Mouse (Mus musculus) MEL (cell line): ENCODE data around the gene 4930558K02Rik. TPM values are rescaled to one million over a fixed set of nuclear protein-coding genes. Genes with fewer than 3 reads are reported as not detected.

Source experiments
- DNase-seq: peaks from one replicate; pipeline ENCODE4 v3.0.0; 2011; ENCODE audit warnings: low read depth, low spot score
- H3K27ac ChIP-seq: 2 replicates; pipeline ENCODE4 v1.5.1; 2012; ENCODE audit warnings: low read depth, mild to moderate bottlenecking, control low read depth, low read length, moderate library complexity; ENCODE audit not compliant: control insufficient read depth
- H3K27me3 ChIP-seq, 2 experiments: fragments of 150-350 bp in 1 of 2; sonication (generic) in 1 of 2; 2 replicates each; pipeline ENCODE4 v1.6.1; 2012; ENCODE audit warnings: low read length in 2 of 2, mild to moderate bottlenecking in 2 of 2, improper control_type of control experiment in 1 of 2, moderate library complexity in 1 of 2; ENCODE audit not compliant: insufficient read depth in 2 of 2, control insufficient read depth in 1 of 2
- H3K36me3 ChIP-seq, 2 experiments: 2 replicates each; pipeline ENCODE4 v1.6.1; 2012 to 2014; ENCODE audit warnings: low read length in 2 of 2, improper control_type of control experiment in 1 of 2, inconsistent platforms in 1 of 2, mild to moderate bottlenecking in 1 of 2; ENCODE audit not compliant: insufficient read depth in 2 of 2, control insufficient read depth in 1 of 2
- H3K4me1 ChIP-seq, 2 experiments: fragments of 150-350 bp in 1 of 2; sonication (generic) in 1 of 2; 2 replicates each; pipeline ENCODE4 v1.6.1; 2012; ENCODE audit warnings: low read length in 2 of 2, improper control_type of control experiment in 1 of 2, mild to moderate bottlenecking in 1 of 2; ENCODE audit not compliant: insufficient read depth in 2 of 2, control insufficient read depth in 1 of 2
- H3K4me3 ChIP-seq, 2 experiments: fragments of 150-350 bp in 1 of 2; sonication (generic) in 1 of 2; 2 replicates each; pipeline ENCODE4 v1.5.1; 2012; ENCODE audit warnings: low read depth in 2 of 2, low read length in 2 of 2, mild to moderate bottlenecking in 2 of 2, moderate library complexity in 2 of 2, control low read depth in 1 of 2, improper control_type of control experiment in 1 of 2; ENCODE audit not compliant: control insufficient read depth in 1 of 2, insufficient read depth in 1 of 2
- H3K79me2 ChIP-seq: 2 replicates; pipeline ENCODE4 v1.6.1; 2012; ENCODE audit warnings: mild to moderate bottlenecking, low read length, moderate library complexity; ENCODE audit not compliant: control insufficient read depth, poor library complexity, insufficient read depth
- H3K9ac ChIP-seq: 2 replicates; pipeline ENCODE4 v1.6.1; 2012; ENCODE audit warnings: low read depth, mild to moderate bottlenecking, control low read depth, low read length, moderate library complexity; ENCODE audit not compliant: control insufficient read depth, poor library complexity, severe bottlenecking
- H3K9me3 ChIP-seq: fragments of 150-350 bp; sonication (generic); replicated peaks from 2 replicates; pipeline ENCODE4 v1.6.1; 2012; ENCODE audit warnings: mild to moderate bottlenecking, low read length, improper control_type of control experiment, moderate library complexity; ENCODE audit not compliant: insufficient read depth
- GATA1 ChIP-seq: IDR thresholded peaks from 2 replicates; pipeline ENCODE4 v1.6.1; 2011; ENCODE audit warnings: low read depth, low read length, improper control_type of control experiment
- KAT2A ChIP-seq: conservative IDR thresholded peaks from 2 replicates; pipeline ENCODE4 v1.6.1; 2012; ENCODE audit warnings: low read depth, low read length, improper control_type of control experiment, inconsistent platforms
- MYB ChIP-seq: IDR thresholded peaks from 2 replicates; pipeline ENCODE4 v1.6.1; 2011; ENCODE audit warnings: mild to moderate bottlenecking, low read depth, low read length, improper control_type of control experiment
- NRF1 ChIP-seq: IDR thresholded peaks from 2 replicates; pipeline ENCODE4 v1.6.1; 2014; ENCODE audit warnings: low read depth, mild to moderate bottlenecking, inconsistent platforms, low read length, improper control_type of control experiment, moderate library complexity; ENCODE audit not compliant: poor library complexity, insufficient read depth, severe bottlenecking
- UBTF ChIP-seq: IDR thresholded peaks from 2 replicates; pipeline ENCODE4 v1.6.1; 2012; ENCODE audit warnings: low read depth, mild to moderate bottlenecking, inconsistent platforms, low read length, improper control_type of control experiment, moderate library complexity, borderline replicate concordance; ENCODE audit not compliant: insufficient read depth
- polyA plus RNA-seq, 2 experiments: library from polyadenylated mRNA; stranded (reverse) in 1 of 2; unstranded in 1 of 2; fragments of >175 nt in 1 of 2; fragments of >200 nt in 1 of 2; gene quantifications; 2 replicates each; pipeline versions ENCODE4 v1.2.1 to v1.2.4; 2012; ENCODE audit warnings: low replicate concordance in 2 of 2, low read depth in 1 of 2; ENCODE audit not compliant: insufficient read length in 2 of 2, insufficient read depth in 1 of 2, missing spikeins in 1 of 2
- total RNA-seq: library from RNA; depleted of rRNA; stranded (reverse); fragments of 300-350 nt; gene quantifications from 2 replicates; pipeline ENCODE4 v1.2.3, GENCODE M21; 2012

The 4930558K02Rik gene
- total and polyA plus RNA-seq, 3 experiments = not detected

- H3K79me2 ChIP-seq = no peaks in the 10 kb centered on the region
- H3K9ac ChIP-seq = no peak overlapping the region
- DNase-seq = no peak
- H3K9me3 ChIP-seq = no peaks in the 10 kb centered on the region
- TF ChIP-seq GATA1 (no peak), MYB (no peak)
- H3K4me1 ChIP-seq = no peaks in the 10 kb centered on the region
- no peak overlapping the region for H3K27ac ChIP-seq
- no peak overlapping the region for H3K4me3 ChIP-seq
- no peaks in the 10 kb centered on the region for H3K36me3 ChIP-seq
- peaks cover 6 to 20% of the 10 kb centered on the region in 2 experiments; a peak in 3 of 4 replicates for H3K27me3 ChIP-seq
These were observed 610 bp upstream of the 4930558K02Rik start for GRCm38 (mm10) chr1:161980046-161980445.

- no peak for TF ChIP-seq NRF1
- no peaks in the 10 kb centered on the region for H3K4me1 ChIP-seq
- H3K4me3 ChIP-seq = no peak overlapping the region
- no peaks in the 10 kb centered on the region for H3K9me3 ChIP-seq
- DNase-seq = no peak
- 0 out of 4 replicates have a peak, but pooled peaks cover 0 to 4% of the 10 kb centered on the region in 2 experiments for H3K36me3 ChIP-seq
- H3K27ac ChIP-seq = no peak overlapping the region
- no peaks in the 10 kb centered on the region for H3K79me2 ChIP-seq
- H3K9ac ChIP-seq = no peak overlapping the region
- H3K27me3 ChIP-seq = peaks cover 4 to 10% of the 10 kb centered on the region in 2 experiments; a peak in 3 of 4 replicates
These were observed 1.2 kb downstream of the 4930558K02Rik start for GRCm38 (mm10) chr1:161978173-161978700.

DNA sequence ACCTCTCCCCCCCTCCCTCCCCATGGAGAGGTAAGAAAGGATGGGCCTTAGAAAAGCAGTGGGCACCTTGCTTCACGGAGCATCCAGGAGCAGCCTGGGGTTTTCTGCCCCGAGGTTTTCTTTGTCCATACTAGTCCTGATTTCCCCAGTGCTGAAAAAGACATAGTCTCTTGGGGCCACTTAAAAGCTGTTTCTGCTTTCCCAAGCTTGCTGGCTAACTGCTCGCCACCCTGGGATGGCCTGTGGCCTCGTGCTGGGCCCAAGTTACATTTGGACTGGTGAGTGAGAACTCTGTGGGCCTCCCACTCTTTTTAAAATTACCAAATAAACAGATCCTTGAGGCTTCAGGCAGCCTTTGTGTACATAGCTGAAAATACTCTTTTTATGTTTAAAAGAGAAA is 2.1 kb downstream of the 4930558K02Rik start:
- 0 out of 4 replicates have a peak, but pooled peaks cover 0 to 4% of the 10 kb centered on the region in 2 experiments for H3K36me3 ChIP-seq
- no peak overlapping the region for H3K4me3 ChIP-seq
- peaks cover 4 to 6% of the 10 kb centered on the region in 2 experiments; a peak in 3 of 4 replicates for H3K27me3 ChIP-seq
- DNase-seq = no peak
- H3K9ac ChIP-seq = no peak overlapping the region
- H3K4me1 ChIP-seq = no peaks in the 10 kb centered on the region
- H3K79me2 ChIP-seq = no peaks in the 10 kb centered on the region
- no peak overlapping the region for H3K27ac ChIP-seq
- H3K9me3 ChIP-seq = no peaks in the 10 kb centered on the region
- TF ChIP-seq UBTF (no peak), KAT2A (no peak)
